Mouse (Mus musculus) MEL (cell line): ENCODE data around the gene Cd207.

Source experiments
- POLR2A ChIP-seq, 2 experiments: IDR thresholded peaks; 2 replicates each; pipeline ENCODE4 v1.6.1; 2011 to 2012; ENCODE audit warnings: low read length in 2 of 2, mild to moderate bottlenecking in 2 of 2, control low read depth in 1 of 2, improper control_type of control experiment in 1 of 2, low read depth in 1 of 2, moderate library complexity in 1 of 2; ENCODE audit not compliant: control insufficient read depth in 1 of 2, insufficient read depth in 1 of 2, poor library complexity in 1 of 2
- TBP ChIP-seq: IDR thresholded peaks from 2 replicates; pipeline ENCODE4 v1.8.0; 2011; ENCODE audit warnings: low read depth, low read length, improper control_type of control experiment

DNA sequence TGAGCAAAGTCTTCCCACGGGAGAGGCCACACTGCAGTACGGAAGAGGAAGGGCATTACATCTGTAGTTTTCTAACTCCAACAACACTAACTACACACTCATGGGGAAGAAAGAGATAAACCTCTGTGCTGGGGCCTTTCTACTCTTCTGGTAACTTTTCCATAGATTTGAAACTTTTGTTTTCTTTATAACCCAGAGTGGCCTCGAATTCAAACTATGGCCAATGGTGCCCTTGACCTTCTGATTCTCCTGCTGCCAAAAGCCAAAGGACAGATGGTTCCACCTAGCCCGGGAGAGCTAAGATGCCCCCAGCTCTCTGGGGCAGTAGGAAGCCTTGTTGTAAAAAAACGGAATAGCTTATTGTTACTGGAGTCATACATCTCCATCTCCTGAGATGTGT lies 22.3 kb upstream of the Cd207 start:
- no peak for TF ChIP-seq POLR2A (IDR thresholded peaks at IDR 0.05; ENCODE audit: control insufficient read depth in 1 of 2, insufficient read depth in 1 of 2, low read depth in 1 of 2, low read length in 2 of 2, poor library complexity in 1 of 2)
- no peak for TF ChIP-seq TBP
